Mouse (Mus musculus) brown adipose tissue, adult 24 weeks (tissue): ENCODE measurements around the gene Nt5c3. TPM values are rescaled to one million over a fixed set of nuclear protein-coding genes. Genes with fewer than 3 reads are reported as not detected.
A peak's percentile ranks its signal among the peaks of the same experiment; 100 is the strongest.

Source experiments
- H3K27ac ChIP-seq: fragments of 200-500 bp; replicated peaks from 2 replicates; pipeline ENCODE4 v1.5.1; 2012; ENCODE audit warnings: low read depth, mild to moderate bottlenecking, low read length
- H3K4me1 ChIP-seq: fragments of 200-500 bp; 2 replicates; pipeline ENCODE4 v1.6.1; 2012; ENCODE audit warnings: low read length, mixed read lengths; ENCODE audit not compliant: control insufficient read depth, insufficient read depth, insufficient read length
- H3K4me3 ChIP-seq: fragments of 200-500 bp; 2 replicates; pipeline ENCODE4 v1.5.1; 2012; ENCODE audit warnings: low read depth, mild to moderate bottlenecking, low read length, moderate library complexity; ENCODE audit not compliant: insufficient read depth
- polyA plus RNA-seq: library from polyadenylated mRNA; stranded (reverse); fragments of >200 nt; gene quantifications from 2 replicates; pipeline ENCODE4 v1.2.4, GENCODE M21; 2012; ENCODE audit not compliant: missing spikeins, insufficient read depth, insufficient read length

Gene Nt5c3
- polyA plus RNA-seq, 1 experiment: 18.6 TPM

- Histone ChIP-seq H3K27ac (no peak overlapping the region), H3K4me1 (no peaks in the 10 kb centered on the region), H3K4me3 (no peak overlapping the region)
Measured at GRCm38 (mm10) chr6:56910910-56911309, 12.8 kb downstream of the Nt5c3 start.

GRCm38 (mm10) chr6:56908912-56909311 lies 14.8 kb downstream of the Nt5c3 start:
- Histone ChIP-seq H3K4me1 (no peaks in the 10 kb centered on the region), H3K27ac (no peak overlapping the region)

GRCm38 (mm10) chr6:56908397-56908796 lies 15.3 kb downstream of the Nt5c3 start:
- Histone ChIP-seq H3K4me3 (no peak overlapping the region), H3K4me1 (no peaks in the 10 kb centered on the region), H3K27ac (no peak overlapping the region)

More at GRCm38 (mm10) chr6:56908912-56909311, 14.8 kb downstream of the Nt5c3 start:
- no peak overlapping the region for H3K4me3 ChIP-seq

- Histone ChIP-seq H3K27ac (no peak overlapping the region), H3K4me3 (no peak overlapping the region), H3K4me1 (no peaks in the 10 kb centered on the region)
Measured at GRCm38 (mm10) chr6:56907973-56908372, 15.8 kb downstream of the Nt5c3 start.

GRCm38 (mm10) chr6:56906121-56906846 lies 17.4 kb downstream of the Nt5c3 start:
- Histone ChIP-seq H3K4me3 (no peak overlapping the region), H3K27ac (no peak overlapping the region), H3K4me1 (no peaks in the 10 kb centered on the region)

GRCm38 (mm10) chr6:56905486-56905885 lies 18.2 kb downstream of the Nt5c3 start:
- Histone ChIP-seq H3K27ac (no peak overlapping the region), H3K4me1 (no peaks in the 10 kb centered on the region), H3K4me3 (no peak overlapping the region)

- Histone ChIP-seq H3K4me1 (no peaks in the 10 kb centered on the region), H3K4me3 (no peak overlapping the region), H3K27ac (no peak overlapping the region)
Measured at GRCm38 (mm10) chr6:56904982-56905381, 18.8 kb downstream of the Nt5c3 start.

- Histone ChIP-seq H3K4me1 (no peaks in the 10 kb centered on the region), H3K27ac (no peak overlapping the region), H3K4me3 (no peak overlapping the region)
Measured at GRCm38 (mm10) chr6:56904330-56904729, 19.4 kb downstream of the Nt5c3 start.

GRCm38 (mm10) chr6:56903831-56904230 lies 19.9 kb downstream of the Nt5c3 start:
- no peak overlapping the region for H3K27ac ChIP-seq

GRCm38 (mm10) chr6:56902606-56903520 lies 20.9 kb downstream of the Nt5c3 start:
- no peak overlapping the region for H3K27ac ChIP-seq

More at GRCm38 (mm10) chr6:56903831-56904230, 19.9 kb downstream of the Nt5c3 start:
- Histone ChIP-seq H3K4me3 (no peak overlapping the region), H3K4me1 (no peaks in the 10 kb centered on the region)

GRCm38 (mm10) chr6:56901824-56902386 lies 21.8 kb downstream of the Nt5c3 start:
- Histone ChIP-seq H3K27ac (peak overlapping the region; percentile 59; the same call in 1 of the 2 replicates), H3K4me3 (peak overlapping the region; percentile 69), H3K4me1 (no peaks in the 10 kb centered on the region)

More at GRCm38 (mm10) chr6:56902606-56903520, 20.9 kb downstream of the Nt5c3 start:
- H3K4me3 ChIP-seq: 0 out of 2 replicates have a peak overlapping the region, but pooled peaks have one; percentile 1
- H3K4me1 ChIP-seq: no peaks in the 10 kb centered on the region

- peak overlapping the region; percentile 69 for H3K4me3 ChIP-seq
- H3K4me1 ChIP-seq: no peaks in the 10 kb centered on the region
- H3K27ac ChIP-seq: no peak overlapping the region
Measured at GRCm38 (mm10) chr6:56901336-56901735, 22.4 kb downstream of the Nt5c3 start.

- Histone ChIP-seq H3K4me1 (no peaks in the 10 kb centered on the region), H3K4me3 (no peak overlapping the region), H3K27ac (no peak overlapping the region)
Measured at GRCm38 (mm10) chr6:56899601-56900000, 24.1 kb downstream of the Nt5c3 start.

GRCm38 (mm10) chr6:56890762-56891161 lies 33.0 kb downstream of the Nt5c3 start:
- Histone ChIP-seq H3K4me1 (no peaks in the 10 kb centered on the region), H3K4me3 (no peak overlapping the region), H3K27ac (no peak overlapping the region)

- Histone ChIP-seq H3K4me3 (no peak overlapping the region), H3K4me1 (no peaks in the 10 kb centered on the region), H3K27ac (no peak overlapping the region)
Measured at GRCm38 (mm10) chr6:56888561-56888960, 35.2 kb downstream of the Nt5c3 start.
